Mouse (Mus musculus) lung, embryonic 16.5 days (tissue): ENCODE measurements at regions not wholly inside any gene's neighbourhood (a gene's known extent, or its start where the extent isn't known, plus 50 kb on each side); places are given as distances from the start of the nearest gene placed in this dataset.

Experiments used
- ATAC-seq: fragments of 200-750 bp; cut with Nextera tagmentation; 2 replicates; pipeline ENCODE4 v1.8.0; 2017; ENCODE audit warnings: low read depth, mild to moderate bottlenecking, moderate library complexity
- H3K27ac ChIP-seq: fragments of 300-500 bp; sonication (generic); 2 replicates; pipeline ENCODE4 v1.5.1; 2014; ENCODE audit warnings: mild to moderate bottlenecking, control low read depth, low read length
- H3K27me3 ChIP-seq: fragments of 300-500 bp; sonication (generic); 2 replicates; pipeline ENCODE4 v1.6.1; 2014; ENCODE audit warnings: low read depth, low read length, mixed read lengths; ENCODE audit not compliant: control insufficient read depth, insufficient read depth
- H3K36me3 ChIP-seq: fragments of 300-500 bp; sonication (generic); 2 replicates; pipeline ENCODE4 v1.6.1; 2014; ENCODE audit warnings: low read length; ENCODE audit not compliant: control insufficient read depth, insufficient read depth
- H3K4me1 ChIP-seq: fragments of 300-500 bp; sonication (generic); replicated peaks from 2 replicates; pipeline ENCODE4 v1.6.1; 2014; ENCODE audit warnings: low read length, mixed read lengths; ENCODE audit not compliant: control insufficient read depth, insufficient read depth
- H3K4me2 ChIP-seq: fragments of 300-500 bp; sonication (generic); 2 replicates; pipeline ENCODE4 v1.6.1; 2014; ENCODE audit warnings: low read depth, low read length, control low read depth
- H3K4me3 ChIP-seq: fragments of 300-500 bp; sonication (generic); 2 replicates; pipeline ENCODE4 v1.5.1; 2014; ENCODE audit warnings: mild to moderate bottlenecking, low read length, control low read depth
- H3K9ac ChIP-seq: fragments of 300-500 bp; sonication (generic); 2 replicates; pipeline ENCODE4 v1.6.1; 2014; ENCODE audit warnings: low read length, control low read depth
- H3K9me3 ChIP-seq: fragments of 300-500 bp; sonication (generic); 2 replicates; pipeline ENCODE4 v1.6.1; 2016; ENCODE audit warnings: low read length; ENCODE audit not compliant: control insufficient read depth
- WGBS: fragments of 180-500 bp; shearing (Covaris S2); extraction: QIAGEN DNeasy Blood & Tissue Kit; methylation state at CpG from one replicate; pipeline ENCODE4 v1.1.7; 2014; 5-methylcytosine and 5-hydroxymethylcytosine counted together

- H3K4me1 ChIP-seq, result no peaks in the 10 kb centered on the region
- H3K36me3 ChIP-seq, result no peaks in the 10 kb centered on the region
- WGBS, result 67% methylated on average over 5 of the region's 5 CpGs
- no peaks in the 10 kb centered on the region for H3K27me3 ChIP-seq
- ATAC-seq, result no peak
- H3K9ac ChIP-seq, result no peak overlapping the region
- no peak overlapping the region for H3K4me2 ChIP-seq
- H3K27ac ChIP-seq, result no peak overlapping the region
- no peaks in the 10 kb centered on the region for H3K9me3 ChIP-seq
- no peak overlapping the region for H3K4me3 ChIP-seq
These were observed 208.1 kb downstream of the Brinp2 start for GRCm38 (mm10) chr1:158148035-158148434.

- H3K27ac ChIP-seq, result no peak overlapping the region
- no peaks in the 10 kb centered on the region for H3K36me3 ChIP-seq
- no peaks in the 10 kb centered on the region for H3K27me3 ChIP-seq
- H3K4me3 ChIP-seq, result no peak overlapping the region
- ATAC-seq, result no peak
- no peaks in the 10 kb centered on the region for H3K4me1 ChIP-seq
- no peak overlapping the region for H3K9ac ChIP-seq
- WGBS, result 56% methylated on average over 2 of the region's 2 CpGs
- no peak overlapping the region for H3K4me2 ChIP-seq
- peaks cover under 1% of the 10 kb centered on the region; the same call in 1 of the 2 replicates for H3K9me3 ChIP-seq
These were observed 195.0 kb downstream of the Brinp2 start for GRCm38 (mm10) chr1:158161111-158161510.

- H3K36me3 ChIP-seq, result no peaks in the 10 kb centered on the region
- peaks cover 4% of the 10 kb centered on the region for H3K9me3 ChIP-seq
- 70% methylated on average over 6 of the region's 6 CpGs for WGBS
- H3K27me3 ChIP-seq, result no peaks in the 10 kb centered on the region
- no peaks in the 10 kb centered on the region for H3K4me1 ChIP-seq
- no peak overlapping the region for H3K4me3 ChIP-seq
- ATAC-seq, result no peak
- H3K4me2 ChIP-seq, result no peak overlapping the region
- no peak overlapping the region for H3K9ac ChIP-seq
- H3K27ac ChIP-seq, result no peak overlapping the region
These were observed 194.6 kb downstream of the Brinp2 start for GRCm38 (mm10) chr1:158161533-158161932.

GRCm38 (mm10) chr1:158163411-158163810, 192.7 kb downstream of the Brinp2 start:
- H3K4me2 ChIP-seq, result no peak overlapping the region
- no peaks in the 10 kb centered on the region for H3K27me3 ChIP-seq
- no peak overlapping the region for H3K27ac ChIP-seq
- peak; percentile 68; the same call in 1 of the 2 replicates for ATAC-seq
- H3K4me3 ChIP-seq, result no peak overlapping the region
- peaks cover 4% of the 10 kb centered on the region for H3K9me3 ChIP-seq
- no peak overlapping the region for H3K9ac ChIP-seq
- no peaks in the 10 kb centered on the region for H3K4me1 ChIP-seq
- no peaks in the 10 kb centered on the region for H3K36me3 ChIP-seq

DNA sequence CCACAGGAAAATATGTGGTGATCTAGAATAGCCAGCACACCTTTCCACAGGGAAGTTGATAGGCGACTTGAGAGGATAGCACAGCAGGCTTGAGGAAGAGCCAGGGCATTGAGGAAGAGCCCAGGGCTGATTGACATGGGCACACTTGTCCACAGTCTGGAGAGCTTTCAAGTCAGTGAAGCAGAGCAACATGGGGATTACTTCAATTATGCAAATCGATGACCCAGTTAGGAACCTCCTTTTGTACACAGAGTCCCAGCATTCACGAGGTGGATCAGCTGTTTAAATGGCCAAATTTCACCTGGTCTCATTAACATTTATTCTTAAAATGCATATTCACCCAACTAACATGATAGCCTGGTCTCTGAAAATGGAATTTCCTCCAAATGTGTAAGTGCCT, 186.1 kb downstream of the Brinp2 start:
- WGBS, result 66% methylated on average over 3 of the region's 3 CpGs
- no peak for ATAC-seq
- Histone ChIP-seq H3K27me3 (no peaks in the 10 kb centered on the region), H3K27ac (no peak overlapping the region), H3K4me1 (no peaks in the 10 kb centered on the region), H3K36me3 (no peaks in the 10 kb centered on the region), H3K4me2 (no peak overlapping the region), H3K4me3 (no peak overlapping the region), H3K9ac (no peak overlapping the region), H3K9me3 (peaks cover 4% of the 10 kb centered on the region)

DNA sequence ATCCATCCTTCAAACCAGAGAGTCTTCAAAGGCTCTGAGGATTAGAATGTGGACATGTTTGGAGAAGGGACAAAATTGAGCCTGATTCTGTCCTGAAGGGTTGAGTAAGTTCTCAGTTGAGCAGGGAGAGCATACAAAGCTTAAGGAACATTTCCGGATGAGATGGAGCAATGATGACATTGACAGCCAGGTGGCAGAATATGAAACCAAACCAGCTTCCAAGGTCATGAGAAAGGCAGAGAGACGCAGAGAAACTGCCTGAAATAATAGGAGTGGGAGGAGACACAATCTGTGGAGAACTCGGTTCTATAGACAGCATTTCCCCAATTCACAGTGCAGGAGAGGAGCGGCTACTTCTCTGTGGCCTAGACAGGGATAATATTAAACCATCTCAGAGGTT, 176.0 kb downstream of the Brinp2 start:
- WGBS, result 51% methylated on average over 4 of the region's 4 CpGs
- Histone ChIP-seq H3K27me3 (no peaks in the 10 kb centered on the region), H3K4me1 (no peaks in the 10 kb centered on the region), H3K4me3 (no peak overlapping the region), H3K9me3 (no peaks in the 10 kb centered on the region), H3K36me3 (no peaks in the 10 kb centered on the region), H3K9ac (no peak overlapping the region), H3K27ac (no peak overlapping the region), H3K4me2 (no peak overlapping the region)
- no peak for ATAC-seq

- no peak overlapping the region for H3K4me2 ChIP-seq
- H3K4me1 ChIP-seq, result no peaks in the 10 kb centered on the region
- H3K9me3 ChIP-seq, result no peaks in the 10 kb centered on the region
- no peaks in the 10 kb centered on the region for H3K27me3 ChIP-seq
- H3K9ac ChIP-seq, result no peak overlapping the region
- WGBS, result 75% methylated on average over 1 of the region's 1 CpGs
- no peak overlapping the region for H3K4me3 ChIP-seq
- ATAC-seq, result no peak
- no peaks in the 10 kb centered on the region for H3K36me3 ChIP-seq
- no peak overlapping the region for H3K27ac ChIP-seq
These were observed 174.8 kb downstream of the Brinp2 start for GRCm38 (mm10) chr1:158181296-158181695.

- no peaks in the 10 kb centered on the region for H3K27me3 ChIP-seq
- H3K36me3 ChIP-seq, result no peaks in the 10 kb centered on the region
- no peak overlapping the region for H3K9ac ChIP-seq
- no peak overlapping the region for H3K4me3 ChIP-seq
- no peaks in the 10 kb centered on the region for H3K4me1 ChIP-seq
- H3K27ac ChIP-seq, result no peak overlapping the region
- no peak for ATAC-seq
- H3K9me3 ChIP-seq, result no peaks in the 10 kb centered on the region
- no peak overlapping the region for H3K4me2 ChIP-seq
- WGBS, result 54% methylated on average over 8 of the region's 8 CpGs
These were observed 168.5 kb downstream of the Brinp2 start for GRCm38 (mm10) chr1:158187651-158188050.

GRCm38 (mm10) chr1:158192841-158193551, 163.1 kb downstream of the Brinp2 start:
- no peak overlapping the region for H3K27ac ChIP-seq
- no peaks in the 10 kb centered on the region for H3K36me3 ChIP-seq

More at GRCm38 (mm10) chr1:158192841-158193551, 163.1 kb downstream of the Brinp2 start:
- Histone ChIP-seq H3K9me3 (no peaks in the 10 kb centered on the region), H3K9ac (no peak overlapping the region), H3K4me1 (no peaks in the 10 kb centered on the region), H3K27me3 (no peaks in the 10 kb centered on the region), H3K4me3 (no peak overlapping the region), H3K4me2 (no peak overlapping the region)
- WGBS, result 55% methylated on average over 12 of the region's 12 CpGs
- no peak for ATAC-seq
